Mouse (Mus musculus): ENCODE data around the gene Nkrf.
A peak's percentile ranks its signal among the peaks of the same experiment; 100 is the strongest.

Gene Nkrf

GRCm38 (mm10) chrX:36863766-36864608, 38.7 kb downstream of the Nkrf start:
- peak; percentile 39 for DNase-seq (ENCODE audit: low spot score)

- no peak for DNase-seq (ENCODE audit: low spot score)
Observed at GRCm38 (mm10) chrX:36852631-36853030, 50.1 kb downstream of the Nkrf start.

- DNase-seq (ENCODE audit: low spot score) = no peak
Observed at GRCm38 (mm10) chrX:36847152-36847551, 55.5 kb downstream of the Nkrf start.

- DNase-seq (ENCODE audit: low spot score) = no peak
Observed at GRCm38 (mm10) chrX:36843346-36843990, 59.2 kb downstream of the Nkrf start.

GRCm38 (mm10) chrX:36841698-36842097, 61.0 kb downstream of the Nkrf start:
- DNase-seq (ENCODE audit: low spot score) = no peak

GRCm38 (mm10) chrX:36839391-36839790, 63.3 kb downstream of the Nkrf start:
- no peak for DNase-seq (ENCODE audit: low spot score)

Data from ovary, postnatal 10 days (tissue).